Mouse (Mus musculus): ENCODE measurements at regions not wholly inside any gene's neighbourhood (a gene's known extent, or its start where the extent isn't known, plus 50 kb on each side); places are given as distances from the start of the nearest gene placed in this dataset.

DNA sequence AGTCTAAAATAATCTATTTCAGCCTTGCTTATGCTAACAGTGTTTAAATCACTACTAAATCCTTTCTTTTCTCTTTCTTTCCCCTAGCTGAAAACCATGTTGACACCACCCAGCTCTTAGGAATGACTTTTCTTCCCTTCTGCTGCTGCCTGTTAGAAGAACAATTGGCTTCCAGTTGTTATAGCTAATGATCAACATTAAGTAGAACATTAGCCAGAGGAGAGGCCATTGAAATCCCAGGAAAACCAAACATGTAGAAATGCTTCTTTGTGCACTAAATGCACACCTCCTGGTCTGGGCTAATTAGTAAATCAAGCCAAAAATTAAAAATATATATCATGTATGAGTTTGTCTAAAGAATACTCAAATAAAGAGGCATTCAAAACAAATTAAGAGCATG is 703.0 kb upstream of the Arpp21 start:
- DNase-seq (ENCODE audit: low read depth, low spot score) = no peak

DNA sequence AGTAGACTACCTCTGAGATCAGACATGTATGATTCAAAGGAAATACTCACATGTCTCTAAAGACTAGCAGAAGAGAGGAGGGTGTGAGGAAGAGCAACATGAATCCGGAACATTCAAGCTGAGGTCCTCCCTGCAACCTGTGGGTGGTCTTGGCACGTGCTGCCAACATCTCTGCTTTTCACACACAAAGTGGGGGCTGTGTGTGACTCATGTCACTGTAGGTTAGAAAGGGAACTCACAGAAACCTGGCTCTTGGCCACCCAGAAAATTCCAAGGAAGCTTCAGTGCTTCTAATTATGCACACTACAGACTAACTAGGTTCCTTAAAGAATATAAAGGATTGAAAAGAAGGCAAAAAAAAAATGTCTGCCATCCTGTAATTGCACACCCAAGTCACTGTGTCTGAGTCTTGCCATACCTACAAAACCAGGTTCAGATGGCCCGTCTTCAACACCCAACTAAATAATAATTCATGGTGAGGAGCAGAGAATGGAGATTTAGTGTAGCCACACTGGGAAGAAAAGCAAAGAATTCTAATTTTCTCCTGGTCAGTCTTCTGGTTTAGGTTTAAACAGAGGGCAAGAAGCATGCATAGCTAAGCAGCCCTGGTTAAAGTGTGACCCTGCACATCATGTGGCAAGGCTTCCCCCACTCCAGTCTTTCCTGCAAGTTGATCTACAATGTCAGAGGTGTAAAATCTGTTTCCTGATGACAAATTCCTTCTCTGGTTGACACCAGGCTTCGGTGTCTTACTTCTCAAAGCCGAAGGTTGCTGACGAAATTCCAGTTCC is 673.8 kb upstream of the Arpp21 start:
- no peak for DNase-seq (ENCODE audit: low read depth, low spot score)

DNA sequence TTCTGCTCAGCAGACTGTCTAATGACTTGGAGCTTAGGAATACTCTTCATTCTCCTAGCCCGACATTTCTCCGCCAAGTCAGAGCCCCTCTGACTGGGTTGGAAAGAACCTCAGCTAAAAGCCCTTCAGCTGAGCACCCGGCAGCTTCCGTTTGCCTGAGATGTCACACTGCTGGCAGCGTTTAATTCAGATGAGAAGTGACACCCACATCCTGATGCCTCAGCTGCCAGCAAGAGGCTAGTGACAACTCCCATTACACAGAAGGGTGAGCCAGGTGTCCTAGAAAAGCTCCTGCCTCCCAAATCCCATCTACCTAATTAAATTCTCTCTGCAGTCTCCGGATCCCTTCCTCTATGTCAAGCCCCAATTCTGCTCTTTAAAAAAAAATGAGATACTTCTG is 670.2 kb upstream of the Arpp21 start:
- DNase-seq (ENCODE audit: low read depth, low spot score) = no peak

DNA sequence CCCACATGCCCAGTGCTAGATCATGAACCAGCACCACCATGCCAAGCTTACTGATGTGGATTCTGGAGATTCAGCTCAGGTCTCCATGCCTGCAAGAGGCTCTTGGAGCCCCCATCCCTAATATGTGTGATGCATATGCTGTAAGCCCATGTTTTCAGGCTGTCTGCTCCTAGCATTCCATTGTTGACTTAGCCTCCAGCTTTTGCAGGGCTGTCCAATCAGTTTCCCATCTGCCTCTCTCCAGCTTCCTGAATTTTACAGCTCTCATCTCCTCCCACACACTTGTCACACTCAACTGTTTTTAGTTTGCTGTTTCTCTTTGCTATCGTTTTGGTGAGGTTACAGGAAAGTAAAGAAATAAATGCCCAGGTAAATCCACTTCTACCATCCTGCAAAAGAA is 629.2 kb upstream of the Arpp21 start:
- DNase-seq (ENCODE audit: low read depth, low spot score) = no peak

DNA sequence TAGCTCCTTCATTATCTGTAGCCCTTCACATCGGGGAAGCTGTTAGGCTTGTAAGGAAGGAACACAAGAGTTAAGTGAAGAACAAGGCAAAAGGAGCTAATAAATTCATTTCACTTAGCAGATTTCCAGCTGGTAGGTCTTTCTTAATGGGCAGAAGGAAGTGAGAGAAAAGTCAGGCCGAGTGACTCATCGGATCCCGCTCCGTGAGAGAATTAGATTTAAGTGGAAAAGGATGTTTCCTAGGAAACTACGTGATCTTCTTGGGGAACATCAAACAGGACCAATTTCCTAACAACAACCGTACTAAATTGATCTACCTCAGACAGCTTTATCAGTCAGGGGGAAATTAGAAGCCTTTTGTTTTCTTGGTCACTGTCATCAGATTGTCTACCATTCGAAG is 625.4 kb upstream of the Arpp21 start:
- DNase-seq (ENCODE audit: low read depth, low spot score) = no peak

DNA sequence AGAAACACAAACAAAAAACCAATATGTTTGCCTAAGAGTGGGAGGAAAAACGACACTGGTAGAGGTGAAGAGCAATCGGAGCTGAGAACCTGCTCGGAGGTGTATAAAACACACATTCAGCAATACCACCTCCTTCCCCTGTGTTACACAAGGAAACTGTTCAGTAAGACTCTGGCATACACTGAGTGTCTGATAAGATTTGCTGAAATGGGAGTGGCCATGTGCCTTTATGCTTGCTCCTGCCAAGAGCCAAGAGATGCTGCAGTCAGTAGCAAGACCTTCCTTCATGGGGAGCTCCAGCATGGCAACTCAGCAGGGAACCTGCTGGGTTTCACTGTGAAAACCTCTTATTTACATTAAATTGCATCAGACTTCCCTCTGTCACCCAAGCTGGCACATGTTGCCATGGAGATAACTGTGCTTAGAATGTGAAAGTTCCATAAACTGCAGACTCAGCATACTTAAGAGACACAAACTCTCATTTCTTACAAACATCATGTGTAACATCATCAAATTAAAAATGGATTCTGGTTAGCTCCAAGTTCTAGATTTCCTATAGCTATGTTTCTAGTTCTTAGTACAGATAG is 624.7 kb upstream of the Arpp21 start:
- no peak for DNase-seq (ENCODE audit: low read depth, low spot score)

DNA sequence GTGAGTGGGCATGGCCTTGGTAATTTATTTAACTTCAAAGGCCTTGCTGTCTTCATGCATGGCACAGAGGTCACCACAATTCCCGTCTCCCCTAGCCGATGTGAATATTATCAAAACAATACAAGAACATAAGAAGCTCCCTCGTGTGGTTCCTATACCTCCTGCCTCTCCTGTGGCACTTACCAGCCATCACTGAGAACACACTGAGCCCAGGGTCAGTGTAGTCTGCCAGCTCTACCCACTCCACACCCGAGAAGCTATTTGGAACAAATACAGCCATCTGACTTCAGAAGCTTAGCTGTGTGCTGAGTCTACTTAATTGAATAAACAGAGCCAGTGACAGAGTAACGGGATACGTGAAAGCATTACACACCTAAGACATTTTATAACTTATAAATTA is 605.7 kb upstream of the Arpp21 start:
- DNase-seq (ENCODE audit: low read depth, low spot score) = no peak

DNA sequence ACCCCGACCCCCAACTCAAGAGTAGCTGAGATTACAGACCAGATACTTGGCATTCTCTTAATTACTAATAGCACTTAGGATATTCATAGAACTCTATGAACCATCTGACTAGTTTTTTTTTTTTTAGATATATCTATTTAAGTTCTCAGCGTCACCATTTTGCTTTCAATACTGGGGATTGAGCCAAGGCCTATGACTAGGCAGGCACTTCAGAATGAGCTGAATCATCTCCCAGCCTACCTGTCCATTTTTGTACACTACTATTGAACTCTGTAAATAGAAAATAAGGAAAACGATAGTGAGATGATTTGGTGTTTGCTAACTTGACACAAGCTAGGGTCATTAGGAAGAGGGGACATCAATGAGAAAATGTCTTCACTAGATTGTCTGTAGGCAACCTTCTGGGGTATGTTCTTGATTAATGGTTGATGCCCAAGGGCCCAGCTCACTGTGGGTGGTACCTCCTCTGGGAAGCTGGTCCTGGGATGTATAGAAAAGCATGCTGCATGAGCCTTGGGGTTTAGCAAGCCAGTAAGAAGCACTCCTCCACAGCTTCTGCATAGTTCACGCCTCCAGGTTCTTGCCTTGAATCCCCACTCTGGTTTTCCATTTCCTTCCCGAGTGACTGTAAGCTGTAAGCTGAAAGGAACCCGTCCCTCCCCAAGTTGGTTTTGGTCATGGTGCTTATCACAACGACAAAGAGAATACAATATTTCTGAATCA is 603.5 kb upstream of the Arpp21 start:
- DNase-seq (ENCODE audit: low read depth, low spot score) = no peak

DNA sequence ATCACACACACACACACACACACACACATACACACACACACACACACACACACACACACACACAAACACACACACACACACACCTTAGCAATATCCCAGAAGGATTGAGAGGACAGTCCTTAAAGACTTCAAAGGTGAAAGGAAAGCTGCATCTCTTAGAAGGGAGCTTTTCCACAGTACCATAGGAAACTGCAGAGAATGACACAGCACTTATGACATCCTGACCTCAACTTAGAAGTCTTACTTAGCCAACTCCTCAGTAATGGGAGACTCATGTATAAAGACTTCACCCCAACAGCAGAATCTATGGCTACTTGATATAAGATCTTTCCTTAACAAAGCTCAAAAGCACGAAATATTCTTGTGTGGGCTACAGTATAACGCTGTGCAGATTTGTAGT is 601.8 kb upstream of the Arpp21 start:
- no peak for DNase-seq (ENCODE audit: low read depth, low spot score)

DNA sequence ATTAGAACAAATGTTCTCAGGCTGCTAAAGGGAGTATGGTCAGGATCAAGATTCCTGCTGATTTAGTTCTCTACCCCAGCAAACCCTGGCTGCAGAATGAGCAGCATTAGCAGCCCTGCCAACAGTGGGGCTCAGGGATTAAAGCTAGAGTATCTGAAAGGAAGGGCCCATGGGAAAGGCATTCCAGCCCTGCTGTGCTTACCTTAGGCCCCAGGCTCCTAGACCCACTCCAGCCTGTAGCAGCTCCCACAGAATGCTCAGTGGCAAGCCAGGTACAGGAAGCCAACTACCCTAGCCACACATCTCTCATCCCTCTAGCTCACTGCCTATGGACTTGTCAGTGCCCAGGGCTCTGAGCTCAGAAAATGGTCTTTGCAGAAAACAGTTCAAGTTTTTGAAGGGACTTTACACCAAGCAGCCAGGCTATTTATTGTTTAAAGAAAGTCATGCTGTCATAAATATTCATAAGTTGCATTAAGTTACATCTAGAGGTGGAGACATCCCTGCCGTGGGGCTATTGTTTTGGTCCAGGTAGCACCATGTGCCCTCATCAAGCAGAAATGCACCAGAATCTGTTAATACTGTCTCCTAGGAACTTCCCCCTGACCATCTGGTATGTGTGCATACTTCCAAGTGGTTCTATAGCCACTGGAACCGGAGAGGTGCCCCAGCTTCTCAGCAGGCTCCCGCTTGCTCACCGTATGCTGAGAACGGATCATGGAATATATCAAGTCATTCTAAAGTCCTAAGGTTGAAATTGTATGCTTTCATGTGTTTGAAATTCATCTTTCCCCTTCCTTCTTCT is 598.9 kb upstream of the Arpp21 start:
- no peak for DNase-seq (ENCODE audit: low read depth, low spot score)

DNA sequence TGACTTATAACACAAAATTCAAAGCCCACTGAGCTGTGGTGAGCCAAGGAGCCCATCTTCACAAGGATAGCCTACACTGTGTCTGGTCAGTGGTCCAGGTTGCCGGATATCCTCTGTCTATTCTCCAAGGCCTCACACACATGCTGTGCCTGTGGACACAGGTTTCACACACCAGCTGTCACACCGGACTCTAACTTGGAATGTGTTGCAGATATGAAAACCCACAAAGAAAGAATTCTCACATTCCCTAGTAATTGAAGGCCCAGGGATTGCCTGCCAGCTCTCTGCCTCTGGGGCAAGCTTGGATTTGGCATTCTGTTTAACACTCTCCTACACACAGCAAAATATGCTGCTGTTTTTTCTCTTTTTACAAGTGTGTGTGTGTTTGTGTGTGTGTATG is 595.4 kb upstream of the Arpp21 start:
- DNase-seq (ENCODE audit: low read depth, low spot score) = no peak

DNA sequence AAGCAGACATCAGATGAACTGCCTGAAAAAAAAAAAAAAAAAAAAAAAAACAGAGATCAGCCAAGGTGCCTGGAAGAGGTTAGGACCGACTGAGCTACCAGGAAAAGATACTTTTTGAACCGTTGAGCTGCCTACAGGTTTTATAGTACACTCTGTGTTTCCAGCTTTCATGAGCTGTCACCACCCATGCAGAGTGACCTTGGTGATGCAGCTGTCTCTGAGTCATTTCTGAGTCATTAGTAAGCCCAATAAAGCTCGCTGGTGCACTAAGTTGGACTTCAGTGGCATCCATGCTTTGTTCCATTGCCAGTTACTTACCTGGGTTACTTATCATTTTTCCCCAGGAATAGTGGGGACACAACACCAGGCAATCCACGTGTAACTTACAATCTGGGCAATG is 592.9 kb upstream of the Arpp21 start:
- DNase-seq (ENCODE audit: low read depth, low spot score) = no peak

DNA sequence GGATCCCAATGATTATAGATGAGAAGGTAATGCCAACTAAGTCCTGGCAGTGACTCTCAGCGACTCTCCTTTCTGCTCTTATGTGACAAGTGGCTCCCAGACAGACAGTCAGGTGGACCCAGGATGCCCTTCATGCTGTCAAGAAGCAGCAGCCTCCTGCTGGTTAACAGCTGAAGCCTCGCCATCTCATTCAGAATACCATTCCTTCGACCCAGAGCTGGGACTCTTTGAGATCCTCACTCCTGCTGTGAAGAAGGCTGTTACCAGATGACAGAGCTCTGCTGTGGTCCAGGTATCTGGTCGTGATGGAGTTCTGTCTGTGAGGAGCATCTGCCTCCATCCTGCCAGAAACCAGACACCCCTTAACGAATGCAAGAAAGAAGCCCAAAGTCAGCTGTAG is 590.9 kb upstream of the Arpp21 start:
- DNase-seq (ENCODE audit: low read depth, low spot score) = no peak

DNA sequence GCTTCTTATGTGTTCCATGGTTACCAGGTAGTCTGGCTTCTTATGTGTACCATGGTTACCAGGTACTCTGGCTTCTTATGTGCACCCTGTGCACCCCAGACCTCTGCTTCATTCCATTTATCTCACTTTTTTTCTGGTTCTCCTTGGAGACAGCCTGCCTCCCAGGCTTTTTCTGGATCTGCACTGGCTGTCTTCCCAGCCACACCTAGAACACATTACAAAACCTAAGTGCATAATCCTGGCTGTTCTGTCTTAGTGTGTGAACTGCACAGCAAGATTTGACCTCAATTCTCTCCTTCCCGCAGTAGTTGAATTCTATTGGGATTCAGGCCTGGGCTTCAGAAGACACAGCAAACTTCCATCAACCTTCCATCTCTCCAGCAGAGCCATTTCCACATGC is 586.2 kb upstream of the Arpp21 start:
- DNase-seq (ENCODE audit: low read depth, low spot score) = no peak

DNA sequence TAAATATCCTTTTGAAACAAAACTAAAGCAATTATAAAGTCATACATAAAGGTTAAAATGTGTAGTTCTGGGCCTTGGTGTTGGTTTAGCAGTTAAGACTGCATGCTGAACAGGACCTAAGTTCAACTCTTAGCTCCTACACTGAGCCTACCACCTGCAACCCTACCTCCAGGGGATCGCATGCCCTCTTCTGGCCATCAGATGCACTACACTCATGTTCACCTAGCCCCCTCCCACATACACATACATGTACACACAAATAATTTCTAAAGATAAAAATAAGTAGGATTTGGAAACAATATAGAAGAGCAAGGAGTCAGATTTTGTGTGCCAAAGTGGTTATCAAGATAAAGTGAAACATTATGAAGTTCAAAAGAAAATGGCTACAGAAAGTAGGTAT is 576.2 kb upstream of the Arpp21 start:
- DNase-seq (ENCODE audit: low read depth, low spot score) = peak; percentile 4

DNA sequence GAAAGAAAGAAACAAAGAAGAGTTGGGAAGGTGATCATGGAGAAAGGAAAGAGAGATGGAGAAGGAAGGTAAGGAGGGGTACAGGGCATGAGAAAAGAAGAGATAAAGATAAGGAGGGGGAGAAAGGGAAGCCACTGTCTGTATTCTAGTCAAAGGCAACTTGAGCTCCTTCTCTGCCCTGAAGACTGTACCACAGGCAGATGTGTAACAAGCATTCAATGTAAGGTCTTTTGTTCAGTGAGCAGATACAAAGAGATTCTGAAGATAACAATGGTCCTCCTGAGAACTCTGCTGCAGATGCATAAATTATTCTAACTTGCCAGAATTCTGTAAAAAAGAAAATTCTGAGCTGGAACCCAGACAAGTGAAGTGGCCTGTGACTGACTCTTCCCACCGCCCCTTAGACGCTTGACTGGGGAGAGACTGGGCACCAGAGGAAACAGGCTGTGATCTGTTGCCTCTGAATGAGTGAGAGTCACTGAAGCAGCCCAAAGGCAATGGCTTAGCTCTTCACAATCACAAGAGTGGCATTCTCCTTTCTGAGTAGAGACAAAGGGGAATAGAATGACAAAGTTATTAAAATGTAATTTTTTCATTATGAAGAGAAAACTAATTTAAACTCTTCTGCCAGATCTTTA is 564.0 kb upstream of the Arpp21 start:
- DNase-seq (ENCODE audit: low read depth, low spot score) = no peak

DNA sequence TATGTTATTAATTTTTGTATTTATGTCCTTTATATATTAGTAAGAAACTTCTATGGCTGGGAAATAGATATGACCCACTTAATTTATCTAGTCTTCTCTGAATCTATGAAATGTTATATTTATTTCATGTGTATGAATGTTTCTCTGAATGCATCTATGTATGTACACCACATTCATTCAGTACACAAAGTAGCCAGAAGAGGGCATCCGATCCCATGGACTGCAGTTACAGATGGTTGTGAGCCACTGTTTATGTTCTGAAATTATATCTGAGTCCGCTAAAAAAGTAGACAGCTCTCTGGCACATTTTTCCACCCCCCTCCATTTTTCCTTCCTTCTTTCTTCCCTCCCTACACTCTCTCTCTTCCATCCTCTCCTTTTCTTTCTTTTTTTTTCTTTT is 557.8 kb upstream of the Arpp21 start:
- DNase-seq (ENCODE audit: low read depth, low spot score) = no peak

DNA sequence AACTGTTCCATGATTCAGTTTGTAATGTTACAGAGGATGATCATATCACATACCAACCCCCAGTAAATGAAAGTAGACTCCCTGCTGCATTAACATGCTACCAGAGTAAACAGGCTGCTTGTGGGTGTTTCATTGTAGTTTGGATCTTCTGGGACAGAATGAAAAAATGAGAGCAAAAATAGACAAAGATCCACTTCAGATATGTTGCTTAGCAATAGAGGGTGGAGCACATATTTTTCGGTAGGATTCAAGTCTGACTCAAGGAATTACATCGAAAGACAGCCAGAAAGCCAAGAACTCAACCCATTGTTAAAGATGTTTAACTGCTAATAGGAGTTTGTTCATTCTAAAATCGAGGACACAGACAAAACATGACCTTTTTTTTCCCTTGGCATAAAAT is 536.2 kb upstream of the Arpp21 start:
- DNase-seq (ENCODE audit: low read depth, low spot score) = no peak

DNA sequence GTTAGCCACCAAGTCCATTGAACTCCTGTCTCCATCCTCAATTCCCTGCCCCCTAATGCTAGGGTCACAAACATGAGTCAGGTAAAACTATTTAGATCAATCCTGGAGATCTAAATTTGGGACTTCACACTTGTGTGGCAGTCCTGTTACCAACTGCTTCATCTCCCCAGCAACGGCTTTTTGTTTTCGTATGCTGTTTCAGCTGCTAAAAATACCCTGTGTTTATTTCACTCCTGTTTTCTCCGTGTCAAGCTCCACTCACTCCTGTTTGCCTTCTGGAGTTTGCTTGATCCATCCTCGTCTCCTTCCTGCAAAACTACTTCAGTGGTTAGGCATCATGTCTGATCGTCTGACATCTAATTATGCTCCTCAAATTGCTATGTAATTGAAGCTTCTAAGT is 508.9 kb upstream of the Arpp21 start:
- no peak for DNase-seq (ENCODE audit: low read depth, low spot score)

DNA sequence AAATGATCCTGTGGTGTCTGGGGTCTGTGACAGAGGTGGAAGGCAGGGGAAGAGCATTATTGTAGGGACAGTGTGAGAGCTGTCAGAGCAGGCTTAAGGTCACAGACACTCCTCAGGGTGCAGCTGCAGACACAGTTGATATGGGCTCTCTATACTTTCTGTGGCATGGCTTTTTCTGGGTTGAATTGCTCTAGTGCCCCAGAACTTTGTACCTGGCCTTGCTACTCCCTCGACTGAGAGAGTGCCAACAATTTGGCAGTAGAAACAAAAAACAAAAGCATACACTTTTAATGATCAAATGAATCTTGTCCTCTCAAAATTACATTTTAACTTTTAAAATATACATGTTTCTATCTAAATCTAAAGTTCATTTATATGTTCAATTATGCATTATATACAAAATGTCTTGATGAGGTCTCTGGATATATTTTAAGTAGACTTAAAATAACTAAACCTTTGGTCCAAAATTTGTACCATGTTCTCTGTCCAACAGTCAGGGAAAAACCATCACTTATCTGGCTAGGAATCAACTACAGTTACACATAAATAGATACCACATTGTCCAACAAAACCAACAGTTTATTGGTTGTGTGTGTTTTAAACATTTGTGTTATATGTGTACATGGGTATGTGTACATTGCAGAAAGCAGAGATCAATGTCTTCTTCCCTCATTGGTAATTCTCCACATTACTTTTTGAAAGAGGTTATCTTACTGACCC is 508.3 kb upstream of the Arpp21 start:
- no peak for DNase-seq (ENCODE audit: low read depth, low spot score)

DNA sequence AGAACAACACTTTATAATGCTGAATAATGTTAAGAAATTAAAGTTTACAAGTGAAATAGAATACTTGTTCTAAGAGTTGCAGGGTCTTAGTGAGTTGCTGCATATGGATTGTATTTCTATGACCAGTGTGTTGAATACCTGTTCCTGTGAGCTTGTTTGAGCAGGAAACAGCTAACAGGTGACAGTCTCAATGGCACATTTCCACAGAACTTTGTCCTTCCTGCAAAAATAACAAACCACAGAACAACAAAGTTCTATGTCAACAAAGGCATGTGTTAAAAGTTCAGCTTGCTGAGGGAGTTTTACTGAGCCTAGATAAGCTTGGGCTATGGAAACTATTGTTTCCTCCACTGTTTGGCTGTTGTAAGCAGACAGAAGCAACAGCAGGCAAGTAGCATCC is 500.0 kb upstream of the Arpp21 start:
- no peak for DNase-seq (ENCODE audit: low read depth, low spot score)

All from WW6 (cell line).